Mouse (Mus musculus): ENCODE results near the gene Trnt1.

The Trnt1 gene

GRCm38 (mm10) chr6:106768640-106769289 lies at the start of gene Trnt1:
TSS of gene Trnt1 (plus strand) at chr6:106769120.
- peak; percentile 99 for DNase-seq (ENCODE audit: low read depth, low spot score)

GRCm38 (mm10) chr6:106725642-106726041 lies 43.3 kb upstream of the Trnt1 start:
- no peak for DNase-seq (ENCODE audit: low read depth, low spot score)

- DNase-seq (ENCODE audit: low read depth, low spot score): no peak
Observed at GRCm38 (mm10) chr6:106726078-106726477, 42.8 kb upstream of the Trnt1 start.

- DNase-seq (ENCODE audit: low read depth, low spot score): no peak
Observed at GRCm38 (mm10) chr6:106727703-106728102, 41.2 kb upstream of the Trnt1 start.

- no peak for DNase-seq (ENCODE audit: low read depth, low spot score)
Observed at GRCm38 (mm10) chr6:106729682-106730314, 39.1 kb upstream of the Trnt1 start.

- no peak for DNase-seq (ENCODE audit: low read depth, low spot score)
Observed at GRCm38 (mm10) chr6:106732563-106732962, 36.4 kb upstream of the Trnt1 start.

GRCm38 (mm10) chr6:106738229-106738628 lies 30.7 kb upstream of the Trnt1 start:
- DNase-seq (ENCODE audit: low read depth, low spot score): no peak

- DNase-seq (ENCODE audit: low read depth, low spot score): no peak
Observed at GRCm38 (mm10) chr6:106740244-106740825, 28.6 kb upstream of the Trnt1 start.

GRCm38 (mm10) chr6:106743556-106744233 lies 25.2 kb upstream of the Trnt1 start:
- no peak for DNase-seq (ENCODE audit: low read depth, low spot score)

- DNase-seq (ENCODE audit: low read depth, low spot score): no peak
Observed at GRCm38 (mm10) chr6:106745673-106746394, 23.1 kb upstream of the Trnt1 start.

GRCm38 (mm10) chr6:106747251-106747650 lies 21.7 kb upstream of the Trnt1 start:
- no peak for DNase-seq (ENCODE audit: low read depth, low spot score)

GRCm38 (mm10) chr6:106747804-106748203 lies 21.1 kb upstream of the Trnt1 start:
- DNase-seq (ENCODE audit: low read depth, low spot score): no peak

- DNase-seq (ENCODE audit: low read depth, low spot score): no peak
Observed at GRCm38 (mm10) chr6:106748887-106749388, 20.0 kb upstream of the Trnt1 start, which contains the start of gene Il5ra. TSS of gene Il5ra (minus strand) at chr6:106749037.

- DNase-seq (ENCODE audit: low read depth, low spot score): no peak
Observed at GRCm38 (mm10) chr6:106750291-106750690, 18.6 kb upstream of the Trnt1 start.

GRCm38 (mm10) chr6:106758299-106758698 lies 10.6 kb upstream of the Trnt1 start:
- no peak for DNase-seq (ENCODE audit: low read depth, low spot score)

GRCm38 (mm10) chr6:106760473-106761218 lies 8.3 kb upstream of the Trnt1 start:
- no peak for DNase-seq (ENCODE audit: low read depth, low spot score)

GRCm38 (mm10) chr6:106761486-106761885 lies 7.4 kb upstream of the Trnt1 start:
- no peak for DNase-seq (ENCODE audit: low read depth, low spot score)

GRCm38 (mm10) chr6:106765892-106766291 lies 3.0 kb upstream of the Trnt1 start:
- DNase-seq (ENCODE audit: low read depth, low spot score): no peak

GRCm38 (mm10) chr6:106766774-106767173 lies 2.1 kb upstream of the Trnt1 start:
- peak; percentile 56 for DNase-seq (ENCODE audit: low read depth, low spot score)

GRCm38 (mm10) chr6:106769290-106769866 lies 458 bp downstream of the Trnt1 start:
- peak; percentile 43 for DNase-seq (ENCODE audit: low read depth, low spot score)
